In genomic region chr15:101983315-101983948, GRCm38 (mm10) we compare ENCODE assay signal across 10 mouse cellular contexts. TPM values are rescaled to one million over a fixed set of nuclear protein-coding genes. Genes with fewer than 3 reads are reported as not detected.
DNase-seq lines count a peak whose midpoint lies in the region; ATAC-seq lines count a peak whose summit lies in the region.
"Had no signal": no experiment of that assay in that cellular context is flagged by ENCODE, and none has a peak within 500 bp of the region (broad histone marks: within the 10 kb centered on the region; RNA-seq: fewer than 3 reads in every experiment).

No protein-coding gene starts in this region.

- peak overlapping the region; percentile 65; the same call in 1 of the 2 replicates for H3K4me2 ChIP-seq in heart, embryonic 12.5 days
- H3K4me2 ChIP-seq in hindbrain, embryonic 13.5 days: peak overlapping the region; percentile 50
- peak overlapping the region; percentile 45 for H3K4me2 ChIP-seq in midbrain, embryonic 13.5 days (replicated peaks)

- DNase-seq in heart, adult 18-20 months: no peak
- DNase-seq in MEL-GATA-1-ER (ENCODE audit: extremely low read depth, low read depth): peak; percentile 47
- no peak for DNase-seq in urinary bladder, adult 2 months (ENCODE audit: low spot score)
- no peak for DNase-seq in adrenal gland, postnatal 4 days (ENCODE audit: low spot score in 2 of 2)
- DNase-seq in right cerebral cortex, postnatal 10 days (ENCODE audit: low spot score in 2 of 2): no peak

- H3K36me3 ChIP-seq in heart, embryonic 12.5 days: no peaks in the 10 kb centered on the region
- no peaks in the 10 kb centered on the region for H3K36me3 ChIP-seq in hindbrain, embryonic 13.5 days
- no peaks in the 10 kb centered on the region for H3K36me3 ChIP-seq in midbrain, embryonic 13.5 days

- peaks cover 3% of the 10 kb centered on the region; the same call in 1 of the 2 replicates for H3K4me1 ChIP-seq in heart, embryonic 12.5 days (replicated peaks)
- H3K4me1 ChIP-seq in hindbrain, embryonic 13.5 days (replicated peaks): peaks cover 8% of the 10 kb centered on the region; the same call in 1 of the 2 replicates
- H3K4me1 ChIP-seq in midbrain, embryonic 13.5 days (replicated peaks): peaks cover 4% of the 10 kb centered on the region; the same call in 1 of the 2 replicates

- ATAC-seq in heart, embryonic 12.5 days (ENCODE audit: insufficient number of reproducible peaks, low FRiP score): no peak
- ATAC-seq in hindbrain, embryonic 13.5 days (ENCODE audit: low FRiP score): no peak
- no peak for ATAC-seq in midbrain, embryonic 13.5 days

- WGBS in heart, embryonic 12.5 days: 76% methylated on average over 13 of the region's 13 CpGs
- 82% methylated on average over 13 of the region's 13 CpGs for WGBS in hindbrain, embryonic 13.5 days
- 85% methylated on average over 13 of the region's 13 CpGs for WGBS in midbrain, embryonic 13.5 days

- no peaks in the 10 kb centered on the region for H3K27me3 ChIP-seq in heart, embryonic 12.5 days (replicated peaks)
- H3K27me3 ChIP-seq in hindbrain, embryonic 13.5 days: 0 out of 2 replicates have a peak, but pooled peaks cover 4% of the 10 kb centered on the region
- 0 out of 2 replicates have a peak, but pooled peaks cover 5% of the 10 kb centered on the region for H3K27me3 ChIP-seq in midbrain, embryonic 13.5 days

- H3K9me3 ChIP-seq in heart, embryonic 12.5 days (replicated peaks): no peaks in the 10 kb centered on the region
- no peaks in the 10 kb centered on the region for H3K9me3 ChIP-seq in hindbrain, embryonic 13.5 days
- H3K9me3 ChIP-seq in midbrain, embryonic 13.5 days: no peaks in the 10 kb centered on the region

- H3K4me3 ChIP-seq in heart, embryonic 12.5 days: no peak overlapping the region
- H3K4me3 ChIP-seq in hindbrain, embryonic 13.5 days: peak overlapping the region; percentile 29; the same call in 1 of the 2 replicates
- peak overlapping the region; percentile 17; the same call in 1 of the 2 replicates for H3K4me3 ChIP-seq in midbrain, embryonic 13.5 days (replicated peaks)

- no peak overlapping the region for H3K27ac ChIP-seq in heart, embryonic 12.5 days (ENCODE audit: poor library complexity, severe bottlenecking)
- peak overlapping the region; percentile 85 for H3K27ac ChIP-seq in hindbrain, embryonic 13.5 days
- H3K27ac ChIP-seq in midbrain, embryonic 13.5 days: peak overlapping the region; percentile 81

- H3K9ac ChIP-seq in heart, embryonic 12.5 days: no peak overlapping the region; the same call in 1 of the 2 replicates
- H3K9ac ChIP-seq in hindbrain, embryonic 13.5 days: peak overlapping the region; percentile 43
- no peak overlapping the region for H3K9ac ChIP-seq in midbrain, embryonic 13.5 days (replicated peaks)

RNA-seq across cellular contexts. Expression of gene Krt8, which starts 20.9 kb away (rescaled TPM):
- polyA plus RNA-seq in heart, embryonic 12.5 days (2016; fragmentation: Nextera tagmentation; extraction: Ambion mirVana): 20.1 and 27.2 TPM in 2 replicates
- total RNA-seq in heart, adult 18-20 months (2021): 1 to 10 TPM; 1.5 to 3.0 TPM
- 4.0 and 6.2 TPM in 2 replicates for polyA plus RNA-seq in hindbrain, embryonic 13.5 days (2015; fragmentation: Nextera tagmentation; extraction: Ambion mirVana)
- polyA plus RNA-seq in midbrain, embryonic 13.5 days (2015; fragmentation: Nextera tagmentation; extraction: Ambion mirVana): 1.1 and 1.6 TPM in 2 replicates
- 382 and 417 TPM in 2 replicates for polyA plus RNA-seq in urinary bladder, adult 2 months (2012; rRNA removed)
- total RNA-seq in adrenal gland, postnatal 4 days (2021): 10 to 100 TPM; 18.8 TPM

RNA-seq across cellular contexts. Expression of gene Krt78, which starts 29.3 kb away (rescaled TPM):
- not detected in 2 replicates for polyA plus RNA-seq in heart, embryonic 12.5 days (2016; fragmentation: Nextera tagmentation; extraction: Ambion mirVana)
- under 1 TPM in 1 of 2 experiments, not detected in 1; 0.07 TPM for total RNA-seq in heart, adult 18-20 months (2021)
- not detected in 2 replicates for polyA plus RNA-seq in hindbrain, embryonic 13.5 days (2015; fragmentation: Nextera tagmentation; extraction: Ambion mirVana)
- not detected in 2 replicates for polyA plus RNA-seq in midbrain, embryonic 13.5 days (2015; fragmentation: Nextera tagmentation; extraction: Ambion mirVana)
- polyA plus RNA-seq in urinary bladder, adult 2 months (2012; rRNA removed): 2.1 and 3.0 TPM in 2 replicates
- total RNA-seq in adrenal gland, postnatal 4 days (2021): not detected
- total RNA-seq: layer of hippocampus, postnatal 10 days had no signal
- polyA plus RNA-seq: cortical plate, adult 2 months had no signal

RNA-seq across cellular contexts. Expression of gene Krt79, which starts 43.3 kb away (rescaled TPM):
- polyA plus RNA-seq in heart, embryonic 12.5 days (2016; fragmentation: Nextera tagmentation; extraction: Ambion mirVana): 1.2 and 1.6 TPM in 2 replicates
- not detected for total RNA-seq in heart, adult 18-20 months (2021)
- polyA plus RNA-seq in hindbrain, embryonic 13.5 days (2015; fragmentation: Nextera tagmentation; extraction: Ambion mirVana): 0.12 and 0.23 TPM in 2 replicates
- 0.15 TPM in 1 of 2 replicates, not detected in the other for polyA plus RNA-seq in midbrain, embryonic 13.5 days (2015; fragmentation: Nextera tagmentation; extraction: Ambion mirVana)
- polyA plus RNA-seq in urinary bladder, adult 2 months (2012; rRNA removed): 1.5 and 1.9 TPM in 2 replicates
- total RNA-seq in adrenal gland, postnatal 4 days (2021): 1 to 10 TPM; 1.2 to 1.4 TPM
- polyA plus RNA-seq: cortical plate, adult 2 months had no signal

RNA-seq across cellular contexts. Expression of gene Krt18, which starts 44.5 kb away (rescaled TPM):
- polyA plus RNA-seq in heart, embryonic 12.5 days (2016; fragmentation: Nextera tagmentation; extraction: Ambion mirVana): 30.8 and 38.0 TPM in 2 replicates
- total RNA-seq in heart, adult 18-20 months (2021): 1 to 10 TPM; 2.8 to 3.7 TPM
- polyA plus RNA-seq in hindbrain, embryonic 13.5 days (2015; fragmentation: Nextera tagmentation; extraction: Ambion mirVana): 7.6 and 14.2 TPM in 2 replicates
- 1.2 and 2.5 TPM in 2 replicates for polyA plus RNA-seq in midbrain, embryonic 13.5 days (2015; fragmentation: Nextera tagmentation; extraction: Ambion mirVana)
- 642 and 655 TPM in 2 replicates for polyA plus RNA-seq in urinary bladder, adult 2 months (2012; rRNA removed)
- total RNA-seq in adrenal gland, postnatal 4 days (2021): 10 to 100 TPM; 17.3 to 22.9 TPM

RNA-seq across cellular contexts. Expression of gene Krt4, which starts 58.9 kb away (rescaled TPM):
- not detected in 2 replicates for polyA plus RNA-seq in heart, embryonic 12.5 days (2016; fragmentation: Nextera tagmentation; extraction: Ambion mirVana)
- under 1 TPM in 1 of 2 experiments, not detected in 1; 0.33 TPM for total RNA-seq in heart, adult 18-20 months (2021)
- polyA plus RNA-seq in hindbrain, embryonic 13.5 days (2015; fragmentation: Nextera tagmentation; extraction: Ambion mirVana): not detected in 2 replicates
- polyA plus RNA-seq in midbrain, embryonic 13.5 days (2015; fragmentation: Nextera tagmentation; extraction: Ambion mirVana): 0.26 TPM in 1 of 2 replicates, not detected in the other
- polyA plus RNA-seq in urinary bladder, adult 2 months (2012; rRNA removed): 74.0 and 74.4 TPM in 2 replicates
- total RNA-seq in adrenal gland, postnatal 4 days (2021): not detected
- total RNA-seq: layer of hippocampus, postnatal 10 days had no signal
- polyA plus RNA-seq: cortical plate, adult 2 months had no signal

Comparison
In these comparisons a context has a peak if more than half of its experiments do, and no peak if none do; other contexts are left out.
1. RNA of gene Krt8, which starts 20.9 kb away (polyA plus RNA-seq): 382 to 417 TPM in urinary bladder, adult 2 months; 20.1 to 27.2 TPM in heart, embryonic 12.5 days, 4.0 to 6.2 TPM in hindbrain, embryonic 13.5 days and 1.1 to 1.6 TPM in midbrain, embryonic 13.5 days; every median in the first group is over 10 times any median in the second.
2. Peak in every context shown above with its lines, with median percentiles within 50 percentile points of each other: H3K4me2 ChIP-seq.